Mouse (Mus musculus): Measurements from ENCODE around the gene Mecom.

Mecom gene

GRCm38 (mm10) chr3:30189325-30189724 is 358.5 kb downstream of the Mecom start:
- DNase-seq: no peak

DNA sequence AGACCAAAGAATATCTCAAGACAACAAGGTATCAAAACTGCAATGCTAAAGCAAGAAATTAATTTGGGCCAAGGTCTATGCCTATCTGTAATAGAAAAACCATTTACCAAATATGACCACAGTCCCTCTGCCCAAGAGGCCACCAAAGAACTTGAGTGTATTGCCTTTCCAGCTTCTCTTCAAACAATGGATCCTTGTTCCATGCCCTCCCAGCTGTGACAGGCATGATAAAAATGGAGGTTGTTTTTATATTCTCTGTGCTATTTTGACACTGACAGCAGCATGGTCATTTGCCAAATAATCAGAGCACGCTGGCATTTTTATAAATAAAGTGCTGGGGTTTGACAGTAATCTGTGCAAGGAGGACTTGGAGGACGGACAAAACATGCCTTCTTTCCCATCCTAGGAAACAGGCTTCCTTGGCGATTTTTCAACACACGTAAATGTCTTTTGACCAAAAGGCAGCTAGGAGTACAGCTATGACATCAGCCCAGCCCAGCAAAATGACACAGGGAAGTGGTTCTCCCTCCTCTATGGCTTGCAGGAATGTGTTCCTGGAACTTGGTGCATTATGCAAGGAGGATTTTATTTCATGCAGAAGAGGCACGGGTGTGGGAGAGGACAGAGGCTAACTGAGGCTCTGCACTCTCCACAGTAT is 359.9 kb downstream of the Mecom start:
- no peak for DNase-seq

GRCm38 (mm10) chr3:30181807-30182481 is 365.9 kb downstream of the Mecom start:
- no peak for DNase-seq

DNA sequence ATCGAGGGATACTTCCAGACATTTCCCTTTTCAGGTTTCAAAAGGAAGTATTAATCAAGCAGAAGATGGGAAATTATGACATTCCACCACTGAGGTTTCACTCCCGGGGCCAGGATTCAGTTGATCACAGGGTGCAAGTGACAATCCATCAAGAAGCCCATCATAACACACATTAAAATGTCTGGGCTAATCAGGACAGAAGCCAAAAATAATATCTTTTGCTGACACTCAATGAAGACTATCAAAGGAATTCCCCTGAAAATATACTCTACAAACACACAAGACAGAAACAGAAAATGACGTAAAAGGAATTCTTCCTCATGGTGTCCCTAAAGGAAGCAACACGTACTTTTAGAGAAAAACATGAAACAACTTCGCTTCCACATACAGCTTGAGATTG is 371.2 kb downstream of the Mecom start:
- DNase-seq: no peak

DNA sequence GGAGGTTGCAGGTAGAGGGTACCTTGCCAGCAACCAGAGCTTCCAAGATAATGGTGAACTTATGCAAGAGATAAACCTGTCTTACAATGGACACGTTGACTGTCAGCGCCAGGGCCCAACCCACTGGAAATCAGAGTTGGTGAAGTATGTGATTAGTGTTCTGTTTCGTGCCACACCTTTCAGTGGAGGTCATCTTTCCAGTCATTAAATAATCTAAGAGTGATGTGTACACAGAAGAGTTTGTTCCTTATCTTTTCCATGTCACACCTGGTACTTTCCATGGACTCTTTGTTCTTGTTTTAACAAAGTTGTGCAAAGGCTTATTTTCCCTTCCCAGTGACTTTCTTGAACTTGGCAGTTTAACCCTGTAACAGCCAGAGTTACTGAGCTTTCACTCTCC is 374.0 kb downstream of the Mecom start:
- DNase-seq: no peak

DNA sequence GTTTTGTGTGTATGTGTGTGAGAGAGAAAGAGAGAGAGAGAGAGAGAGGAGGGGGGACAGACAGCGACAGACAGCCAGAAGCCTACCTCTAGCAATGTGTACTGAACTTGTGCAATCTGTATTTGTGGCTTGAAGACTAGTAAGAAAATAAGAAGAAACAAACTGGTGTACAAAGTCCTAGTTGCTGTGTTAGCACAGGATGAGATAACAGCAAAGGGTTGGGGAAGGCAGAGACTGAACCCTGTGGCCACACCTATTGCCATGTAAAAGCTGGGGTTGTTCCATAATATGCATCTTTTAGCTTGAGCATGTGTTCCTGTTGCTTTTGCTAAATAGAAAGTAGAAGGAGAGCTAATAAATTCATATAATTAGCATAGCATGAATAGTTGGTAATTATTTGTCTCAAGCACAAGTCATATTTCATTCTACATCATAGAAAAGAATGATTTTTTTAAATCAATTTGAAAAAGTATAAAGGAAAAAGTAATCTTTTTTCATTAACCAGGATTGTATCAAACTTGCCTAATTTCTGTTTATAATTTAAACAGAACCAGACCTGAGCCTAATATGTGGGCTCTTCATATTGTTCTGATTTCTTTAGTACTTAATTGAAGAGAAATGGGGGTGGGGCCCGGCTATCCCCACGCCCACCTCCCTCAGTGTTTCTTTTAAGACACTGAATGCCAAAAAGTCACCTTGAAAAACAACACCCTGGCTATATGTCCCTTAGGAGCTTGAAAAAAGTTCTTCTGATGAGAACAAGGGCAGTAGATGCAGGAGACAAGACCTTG is 379.2 kb downstream of the Mecom start:
- DNase-seq: no peak

GRCm38 (mm10) chr3:30167027-30167426 is 380.8 kb downstream of the Mecom start:
- no peak for DNase-seq

GRCm38 (mm10) chr3:30164834-30165233 is 383.0 kb downstream of the Mecom start:
- DNase-seq: no peak

- DNase-seq: no peak
Measured at GRCm38 (mm10) chr3:30163390-30163789, 384.4 kb downstream of the Mecom start.

DNA sequence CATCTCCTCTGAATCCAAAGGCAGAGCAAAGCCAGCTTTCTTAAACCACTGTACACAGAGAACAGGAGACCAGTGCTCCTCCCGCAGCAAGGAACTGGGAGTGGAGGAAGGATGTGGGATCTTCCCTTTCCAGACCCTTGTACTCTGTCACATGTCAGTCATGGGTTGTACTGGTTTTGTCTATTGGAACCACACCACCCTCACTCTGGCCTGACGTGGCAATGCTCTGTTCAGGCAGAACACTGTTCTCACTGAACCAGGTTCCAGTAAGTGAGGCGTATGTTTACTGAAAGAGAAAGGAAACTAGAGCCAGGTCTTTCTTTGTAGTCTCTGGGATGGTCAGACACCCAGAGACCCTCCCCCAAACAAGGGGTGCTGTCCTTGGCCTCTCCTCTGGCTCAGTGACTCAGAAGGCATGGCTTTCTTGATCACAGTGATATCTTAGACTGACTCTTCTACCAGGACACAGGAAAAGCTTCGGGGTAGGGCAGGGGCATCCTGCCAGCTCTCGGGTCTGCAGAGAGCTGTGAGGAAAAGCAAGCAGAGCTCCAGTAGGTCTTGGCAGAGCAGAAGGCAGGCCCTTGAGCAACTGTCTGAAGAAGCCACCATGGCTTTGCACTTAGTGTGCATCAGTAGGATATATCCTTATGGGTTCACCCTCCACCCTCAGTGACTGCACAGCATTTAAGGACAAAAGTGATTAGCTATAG is 386.7 kb downstream of the Mecom start:
- no peak for DNase-seq

- no peak for DNase-seq
Measured at GRCm38 (mm10) chr3:30160346-30160745, 387.5 kb downstream of the Mecom start.

- DNase-seq: no peak
Measured at GRCm38 (mm10) chr3:30157128-30157670, 390.6 kb downstream of the Mecom start.

DNA sequence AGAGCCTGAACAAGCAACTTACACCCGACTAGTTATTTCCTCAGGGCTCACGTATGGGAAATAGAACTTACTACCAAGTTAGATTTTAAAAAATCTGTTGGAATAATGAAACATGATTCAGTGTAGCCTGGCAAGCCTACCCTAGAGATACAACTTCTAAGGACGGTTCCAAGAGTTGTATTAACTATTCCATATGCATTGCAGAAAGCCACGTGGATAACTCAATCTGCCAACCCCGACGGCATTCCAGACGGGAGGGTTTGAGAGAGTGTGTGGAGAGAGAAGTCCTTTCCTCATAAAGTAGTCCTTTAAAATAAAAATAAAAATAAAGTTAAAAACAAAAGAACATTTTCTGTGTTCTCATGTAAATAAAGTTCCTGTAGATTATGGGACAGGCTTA is 393.4 kb downstream of the Mecom start:
- DNase-seq: no peak

GRCm38 (mm10) chr3:30153923-30154331 is 393.9 kb downstream of the Mecom start:
- DNase-seq: no peak

- no peak for DNase-seq
Measured at GRCm38 (mm10) chr3:30150071-30150470, 397.7 kb downstream of the Mecom start.

- DNase-seq: no peak
Measured at GRCm38 (mm10) chr3:30148378-30149079, 399.3 kb downstream of the Mecom start.

DNA sequence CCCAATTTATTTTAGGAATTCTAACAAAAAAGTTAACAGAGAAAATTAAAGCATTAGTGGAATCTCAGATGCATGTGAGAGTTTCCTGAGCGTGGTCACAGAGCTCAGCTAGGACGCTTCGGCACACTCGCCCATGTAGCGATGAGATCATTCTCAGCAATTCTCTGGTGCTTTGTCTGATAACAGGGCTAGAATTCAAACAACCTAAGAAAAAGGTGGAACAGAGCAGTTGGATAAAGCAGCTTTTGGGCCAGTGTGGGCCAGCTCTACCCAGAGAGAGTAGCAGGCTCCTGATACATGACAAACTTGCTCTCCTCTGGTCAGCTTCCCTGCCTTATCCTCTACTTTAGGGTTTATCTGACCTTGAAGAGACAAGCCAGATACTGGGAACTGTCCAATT is 402.8 kb downstream of the Mecom start:
- DNase-seq: no peak

DNA sequence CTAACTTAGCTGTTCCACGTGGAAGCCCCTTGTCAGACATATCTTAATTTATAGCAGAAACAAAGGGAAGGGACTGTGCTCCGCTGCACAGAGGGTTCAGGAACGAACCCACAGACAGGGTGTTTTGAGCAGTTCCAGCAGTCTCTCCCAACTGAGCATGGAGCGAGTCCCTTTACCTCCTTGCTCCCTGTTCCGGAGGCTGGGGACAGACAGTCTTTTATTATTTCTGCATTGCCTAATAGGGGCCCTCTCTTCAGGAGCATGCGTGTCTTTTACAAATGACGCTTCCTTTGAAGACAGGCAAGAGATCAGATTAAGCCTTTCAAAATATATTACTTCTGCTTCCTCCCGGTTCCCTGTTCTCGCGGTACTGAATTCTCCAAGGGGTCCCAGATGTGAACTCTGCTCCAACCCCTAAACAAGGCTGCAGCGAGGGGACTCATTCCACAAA is 403.8 kb downstream of the Mecom start:
- DNase-seq: no peak

DNA sequence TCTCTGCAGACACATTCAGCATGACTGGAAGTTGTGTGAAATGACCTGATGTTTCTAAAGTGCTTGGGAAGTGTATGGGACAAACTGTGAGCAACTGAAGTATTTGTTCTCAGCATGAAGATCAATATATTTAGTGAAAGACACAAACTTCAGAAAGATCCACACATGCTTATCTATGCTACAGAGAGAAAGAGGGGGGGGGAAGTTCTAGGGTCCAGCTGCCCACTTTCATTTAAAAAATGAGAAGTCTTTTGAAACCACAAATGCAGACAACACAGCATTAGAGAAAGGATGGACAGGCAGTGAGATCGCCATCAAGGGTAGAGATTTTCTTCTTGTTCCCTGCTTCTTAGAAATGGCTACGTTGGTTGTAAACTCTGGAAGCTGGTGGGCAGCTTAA is 404.4 kb downstream of the Mecom start:
- no peak for DNase-seq

GRCm38 (mm10) chr3:30140349-30140748 is 407.5 kb downstream of the Mecom start:
- no peak for DNase-seq

GRCm38 (mm10) chr3:30139678-30140077 is 408.1 kb downstream of the Mecom start:
- no peak for DNase-seq

DNA sequence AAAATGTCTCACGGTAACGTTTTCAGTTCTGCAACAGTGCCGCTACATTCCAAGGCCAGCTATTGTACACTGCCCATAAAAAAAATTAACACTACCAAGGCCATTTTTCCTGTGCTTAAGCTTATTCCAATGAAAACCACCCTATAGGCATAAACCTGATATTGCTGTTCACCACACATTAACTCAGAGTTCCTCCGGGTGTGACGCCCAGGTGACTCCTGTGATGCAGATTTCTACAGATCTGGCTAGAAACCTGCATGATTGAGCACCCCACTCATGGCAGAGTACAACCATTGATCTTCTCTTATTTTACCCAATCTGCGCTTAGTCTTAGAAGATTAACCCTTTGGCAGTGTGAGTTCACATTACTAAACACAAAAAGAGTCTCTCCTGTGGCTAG is 409.2 kb downstream of the Mecom start:
- no peak for DNase-seq

All from kidney, adult 11 months (tissue).